Mouse (Mus musculus) layer of hippocampus, postnatal 25 days (tissue): ENCODE measurements around the gene Dlx6. TPM values are rescaled to one million over a fixed set of nuclear protein-coding genes. Genes with fewer than 3 reads are reported as not detected.
A peak's percentile ranks its signal among the peaks of the same experiment; 100 is the strongest.

Experiments used
- DNase-seq, 2 experiments: peaks; one replicate each; pipeline ENCODE4 v3.0.0; 2022; ENCODE audit warnings: mixed read lengths in 2 of 2, low spot score in 1 of 2; ENCODE audit errors: extremely low spot score in 1 of 2
- total RNA-seq, 2 experiments: library from RNA; stranded (reverse); gene quantifications; 2 replicates each; pipeline ENCODE4 v1.2.3; 2021

Dlx6 gene
- total RNA-seq, 2 experiments from 2014 or later, result 6.2 to 8.1 TPM

DNA sequence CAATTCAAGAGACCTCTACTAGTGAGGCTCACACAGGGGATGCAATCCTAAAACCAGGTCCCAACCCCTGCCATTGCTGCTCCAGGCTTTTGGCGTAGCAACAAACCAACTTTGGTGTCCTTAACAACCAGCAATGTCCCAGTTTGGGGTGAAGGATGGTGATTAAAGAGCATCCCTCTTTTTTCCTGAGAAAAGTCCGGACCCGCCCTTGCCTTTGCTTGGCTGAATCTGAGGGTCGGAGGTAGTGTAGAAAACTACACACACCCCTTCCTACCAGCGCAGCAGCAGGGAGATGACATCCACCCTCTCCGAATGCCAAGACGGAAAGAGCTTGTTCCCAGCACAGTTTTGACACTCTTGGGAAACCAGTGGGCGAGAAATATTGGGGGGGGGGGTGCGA is 12.5 kb downstream of the Dlx6 start:
- no peak for DNase-seq

DNA sequence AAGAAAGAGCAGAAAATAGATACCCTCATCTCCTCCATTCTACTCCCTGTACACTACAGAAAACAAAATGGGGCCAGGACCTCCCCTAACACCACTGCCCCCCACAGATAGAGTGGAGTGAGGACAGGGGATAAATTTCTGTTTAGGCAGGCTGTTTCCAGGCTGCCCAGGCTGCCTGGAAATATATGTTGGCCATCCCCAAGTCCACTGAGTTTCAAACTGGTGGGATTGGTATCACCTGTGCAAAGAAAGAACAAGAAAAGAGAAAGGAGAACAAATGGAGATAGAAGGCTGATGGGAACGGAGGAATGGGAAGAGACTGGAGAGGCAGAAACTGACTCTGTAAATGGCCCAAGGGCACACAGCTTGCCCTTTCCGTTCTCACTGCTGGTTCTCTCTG is 13.1 kb downstream of the Dlx6 start:
- no peak for DNase-seq

DNA sequence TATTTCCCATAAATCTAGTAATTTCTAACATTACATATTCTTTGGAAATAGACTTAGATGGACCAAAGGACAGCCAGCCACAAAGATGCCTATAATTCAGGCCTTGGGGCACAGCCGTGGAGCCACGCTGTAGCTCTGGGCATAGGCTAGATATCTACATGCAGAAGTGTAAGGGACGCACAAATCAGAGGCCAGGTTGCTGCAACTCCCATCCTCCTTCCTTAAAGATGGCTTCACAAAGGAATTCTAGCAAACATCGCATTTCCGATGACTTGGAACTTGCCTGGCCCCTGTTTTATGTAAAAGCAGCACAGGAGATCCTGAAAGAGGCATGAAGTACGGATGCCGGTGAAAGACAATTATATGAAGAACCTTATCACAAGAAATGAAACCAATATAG is 13.6 kb downstream of the Dlx6 start:
- DNase-seq, result no peak

DNA sequence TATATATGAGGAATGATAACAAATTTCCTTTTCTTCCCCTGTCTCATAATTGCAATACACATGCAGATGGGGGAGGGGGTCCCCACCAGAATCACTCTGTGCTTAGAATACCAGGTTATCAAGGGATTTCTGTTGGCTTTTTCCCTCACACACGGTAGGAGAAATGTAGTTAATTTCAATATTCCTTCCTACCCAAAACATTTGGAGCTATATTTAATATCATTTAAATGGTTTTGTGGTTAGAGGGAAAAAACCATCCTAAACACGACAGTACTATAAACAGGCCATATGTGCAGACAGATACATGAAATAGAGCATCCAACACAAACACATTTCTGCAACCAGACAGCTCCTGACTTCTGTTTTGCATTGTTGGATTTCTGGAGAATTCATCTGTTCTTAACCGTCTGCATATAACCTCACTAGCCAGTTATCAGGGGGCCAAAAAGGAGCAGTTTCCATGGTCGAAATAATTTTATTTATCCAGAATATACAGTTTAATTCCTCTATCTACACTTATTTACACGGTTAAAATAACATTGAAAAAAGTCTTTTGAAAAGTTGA is 14.3 kb downstream of the Dlx6 start:
- no peak for DNase-seq

DNA sequence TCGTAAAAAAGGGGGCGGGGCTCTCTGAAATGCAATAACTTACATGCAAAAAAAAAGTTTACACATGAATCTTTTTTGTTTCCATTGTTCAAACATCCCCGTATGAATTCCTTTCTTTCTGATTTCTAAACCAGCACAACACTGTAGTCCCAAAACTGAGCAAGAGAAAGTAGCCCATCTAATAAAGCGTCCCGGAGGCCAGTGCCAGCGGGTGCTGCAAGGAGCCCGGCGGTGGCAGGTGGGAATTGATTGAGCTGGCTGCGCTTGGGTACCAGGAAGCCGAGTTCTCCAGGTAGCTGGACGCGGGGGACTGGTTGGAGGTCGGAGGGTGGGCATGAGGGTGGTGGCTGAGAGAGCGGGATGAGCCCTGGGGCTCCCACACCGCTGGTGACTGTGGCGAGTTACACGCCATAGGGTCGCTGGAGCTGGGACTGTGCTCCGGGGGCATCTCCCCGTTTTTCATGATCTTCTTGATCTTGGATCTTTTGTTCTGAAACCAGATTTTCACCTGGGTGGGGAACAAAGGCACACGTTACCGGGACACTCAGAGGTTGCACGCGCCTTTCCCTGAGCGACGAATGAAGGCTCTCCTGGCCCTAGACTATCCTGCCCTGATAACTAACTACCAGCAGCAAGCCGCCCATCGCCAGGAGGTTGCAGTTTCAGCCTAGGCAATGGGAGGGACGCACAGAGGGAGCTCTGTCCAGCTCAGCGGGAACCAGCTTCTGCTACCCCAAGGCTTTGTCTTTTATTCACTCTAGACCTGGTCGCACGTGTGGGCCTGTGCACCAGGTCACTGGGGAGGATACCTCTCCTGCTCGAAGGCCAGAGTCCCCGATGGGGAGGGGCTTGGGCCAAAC is 15.1 kb downstream of the Dlx6 start:
- DNase-seq, result no peak

DNA sequence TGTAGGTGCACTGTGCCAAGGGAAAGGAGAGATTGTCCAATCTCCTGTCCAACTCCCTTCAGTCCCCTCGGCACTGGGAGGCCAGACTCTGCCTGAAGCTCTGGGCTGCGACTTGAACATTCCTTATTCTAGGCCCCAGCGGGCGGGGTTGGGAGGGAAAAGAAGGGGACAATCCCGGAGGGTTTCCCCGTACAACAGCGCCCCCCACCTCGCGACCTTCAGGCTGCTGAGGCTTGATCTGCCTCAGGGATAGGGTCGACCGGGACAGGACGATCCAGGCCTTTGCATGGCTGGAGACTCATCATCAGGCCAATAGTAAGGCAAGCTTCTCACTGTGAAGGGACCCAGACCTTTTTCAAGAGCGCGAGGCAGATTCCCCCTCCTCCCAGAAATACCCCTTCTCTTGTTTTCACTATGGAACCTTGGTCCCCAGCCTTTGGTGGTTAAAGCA is 15.7 kb downstream of the Dlx6 start:
- DNase-seq, result no peak

DNA sequence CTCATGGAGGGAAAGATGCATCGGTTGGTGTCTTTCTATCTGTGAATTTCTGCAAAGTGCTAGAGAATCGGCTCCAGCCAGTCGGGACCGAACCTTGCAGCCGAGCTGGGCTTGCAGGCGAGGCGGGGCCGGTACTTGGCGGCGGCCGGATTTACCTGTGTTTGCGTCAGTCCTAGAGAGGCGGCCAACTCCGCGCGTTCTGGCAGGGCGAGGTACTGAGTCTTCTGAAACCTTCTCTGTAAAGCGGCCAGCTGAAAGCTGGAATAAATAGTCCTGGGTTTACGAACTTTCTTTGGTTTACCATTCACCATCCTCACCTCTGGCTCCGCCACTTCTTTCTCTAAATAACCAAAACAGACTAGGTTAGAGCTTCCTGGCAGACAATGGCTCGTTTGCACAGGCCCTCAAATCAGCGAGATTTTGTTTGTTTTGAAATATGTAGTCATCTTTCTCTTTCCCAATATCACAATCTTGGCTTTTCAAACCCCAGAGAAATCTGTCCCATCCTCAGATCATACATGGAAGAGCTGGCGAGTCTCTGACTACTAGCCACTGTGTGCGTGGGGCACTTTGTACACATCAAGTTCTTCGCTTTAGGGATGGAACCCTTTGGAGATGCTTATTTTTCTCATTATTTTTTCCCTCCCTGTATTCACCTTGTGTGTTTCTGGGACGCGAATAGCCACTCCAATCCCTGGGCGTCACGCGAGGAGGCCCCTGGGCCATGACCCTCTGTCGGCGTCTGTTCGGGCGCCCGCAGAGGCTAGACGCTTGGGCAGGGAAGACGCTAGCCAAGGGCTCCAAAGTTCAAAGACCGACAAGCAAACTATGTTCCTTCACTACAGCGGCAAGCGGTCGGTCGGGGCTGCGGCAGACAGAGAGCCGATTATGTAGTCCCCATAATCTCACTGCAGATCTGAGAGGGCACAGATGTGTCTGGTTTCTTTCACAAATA is 16.5 kb downstream of the Dlx6 start:
- DNase-seq, result no peak

DNA sequence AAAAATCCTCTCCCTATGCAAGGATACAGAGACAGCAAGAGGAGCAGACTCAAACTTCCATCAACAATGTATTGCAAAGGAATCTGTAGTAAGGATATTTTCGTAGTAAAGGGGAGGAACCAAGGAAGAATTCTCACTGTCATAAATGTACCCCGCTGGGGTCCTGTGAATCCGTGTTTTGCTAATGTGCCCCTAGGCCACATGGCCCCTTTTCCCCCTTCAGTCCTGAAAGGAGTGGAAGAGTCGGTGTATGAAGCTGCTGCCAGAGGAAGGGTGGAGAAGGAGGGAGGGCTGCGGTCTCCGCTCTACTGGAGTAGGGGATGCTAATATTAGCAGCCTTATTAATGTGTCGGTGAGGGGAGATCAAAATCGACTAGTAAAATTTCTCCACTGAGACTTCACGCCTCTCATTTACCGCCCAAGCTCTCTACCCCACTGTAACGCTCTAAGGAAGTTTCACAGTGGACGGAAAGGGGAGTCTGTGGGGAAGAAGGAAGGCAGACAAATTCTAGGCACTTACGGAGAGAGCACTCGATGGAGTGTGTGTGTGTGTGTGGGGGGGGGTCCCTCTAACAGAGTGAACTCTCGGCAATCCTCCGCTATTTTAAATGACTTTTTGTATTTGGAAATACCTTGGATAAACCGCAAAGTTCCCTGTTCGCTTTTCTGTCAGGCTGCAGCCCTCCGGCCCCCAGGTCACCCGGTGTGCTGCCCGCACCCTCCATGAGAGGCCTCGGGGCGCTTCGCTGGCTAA is 17.4 kb downstream of the Dlx6 start:
- no peak for DNase-seq

DNA sequence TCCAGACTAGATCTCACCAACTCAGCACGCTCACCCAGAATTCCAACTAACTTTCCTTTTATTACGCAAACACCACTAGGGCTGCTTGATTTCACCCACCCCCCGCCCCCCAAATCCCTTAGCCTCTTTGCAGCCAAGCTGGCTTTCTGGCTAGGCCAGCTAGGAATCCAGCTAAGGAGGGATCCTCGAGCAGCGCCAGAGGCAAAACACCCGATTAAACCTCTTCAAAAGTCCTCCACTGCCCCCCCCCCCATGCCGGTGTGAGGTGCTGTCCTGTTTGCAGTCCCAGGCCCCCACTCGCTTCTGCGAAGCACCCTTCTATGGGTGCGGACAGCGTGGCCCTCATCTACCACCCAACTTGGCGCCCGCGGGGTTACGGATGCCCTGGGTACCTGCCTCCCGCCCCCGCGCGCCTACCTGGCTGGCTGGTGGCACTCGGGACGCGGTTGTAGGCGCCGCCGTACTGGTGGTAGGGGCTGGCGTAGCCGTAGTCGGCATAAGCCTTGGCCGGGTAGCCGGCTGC is 18.0 kb downstream of the Dlx6 start:
- no peak for DNase-seq

DNA sequence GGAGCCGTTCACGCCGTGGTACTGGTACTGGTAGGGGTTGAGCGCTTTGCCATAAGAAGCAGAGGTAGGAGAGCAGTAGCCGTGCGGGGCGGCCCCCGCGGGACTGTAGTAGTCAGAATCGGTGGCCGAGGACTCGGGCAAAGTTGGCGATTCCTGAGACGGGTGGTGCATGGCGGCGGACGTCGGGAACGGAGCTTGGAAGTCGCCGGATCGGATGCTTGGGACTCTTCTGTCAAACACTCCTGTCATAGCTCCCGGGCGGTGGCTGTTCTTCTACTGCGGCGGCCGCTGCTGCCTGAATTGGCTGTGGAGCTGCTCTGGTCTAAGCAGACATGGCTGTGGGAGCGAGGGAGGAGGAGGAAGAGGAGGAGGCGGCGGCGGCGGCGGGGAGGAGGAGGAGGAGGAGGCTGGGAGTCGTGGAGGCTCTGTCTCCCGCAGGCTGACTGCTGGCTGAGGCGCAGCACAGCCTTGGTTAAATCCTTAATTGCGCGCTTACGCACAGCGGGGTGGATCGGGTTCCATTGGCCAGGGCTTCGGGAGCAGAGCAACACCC is 18.6 kb downstream of the Dlx6 start, which contains the start of gene Dlx5:
Gene Dlx5 (minus strand): TSS at position 448 of the 553 bp plus-strand sequence.
- DNase-seq, result no peak

DNA sequence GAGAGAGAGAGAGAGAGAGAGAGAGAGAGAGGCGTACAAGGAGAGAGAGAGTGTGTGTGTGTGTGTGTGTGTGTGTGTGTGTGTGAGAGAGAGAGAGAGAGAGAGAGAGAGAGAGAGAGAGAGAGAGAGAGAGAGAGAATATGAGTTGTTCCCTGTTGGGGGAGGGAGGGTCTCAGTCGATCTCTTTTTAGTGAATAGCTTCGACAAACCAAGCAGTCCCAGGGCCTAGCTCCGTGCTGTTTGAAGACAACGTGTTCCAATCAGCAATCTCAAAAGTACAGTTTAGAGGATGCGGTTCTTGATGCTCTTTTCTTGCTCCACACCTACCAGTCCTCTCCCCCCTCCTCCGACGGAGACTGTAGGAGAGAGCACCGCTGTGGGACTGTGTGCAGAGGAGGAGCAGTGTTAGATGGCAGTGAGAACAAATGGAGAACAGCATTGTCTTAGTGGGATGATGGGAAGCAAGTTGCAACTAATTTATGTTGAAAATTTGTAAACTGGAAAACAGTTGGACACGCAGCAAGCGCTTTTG is 19.2 kb downstream of the Dlx6 start:
- no peak for DNase-seq

DNA sequence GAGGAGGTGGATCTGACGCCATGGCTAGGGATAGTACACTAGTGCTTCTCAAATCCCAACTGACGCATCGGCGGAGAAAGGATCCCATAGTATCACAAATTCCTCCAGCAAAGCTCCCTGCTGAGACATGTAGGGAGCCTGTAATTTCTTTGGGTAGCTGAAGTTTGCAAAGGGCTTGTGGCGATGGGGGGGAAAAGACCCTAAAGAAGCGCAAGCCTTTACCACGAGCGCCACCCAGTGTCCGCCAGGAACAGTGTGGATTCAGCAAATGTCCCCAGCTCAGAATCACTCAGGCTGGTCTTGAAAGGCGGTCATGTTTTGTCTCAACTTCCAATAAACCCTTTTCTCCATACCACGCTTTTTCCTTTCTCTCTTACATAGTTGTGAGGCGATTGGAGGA is 21.8 kb downstream of the Dlx6 start:
- DNase-seq, result peak in 1 of 2 experiments; percentile 83

DNA sequence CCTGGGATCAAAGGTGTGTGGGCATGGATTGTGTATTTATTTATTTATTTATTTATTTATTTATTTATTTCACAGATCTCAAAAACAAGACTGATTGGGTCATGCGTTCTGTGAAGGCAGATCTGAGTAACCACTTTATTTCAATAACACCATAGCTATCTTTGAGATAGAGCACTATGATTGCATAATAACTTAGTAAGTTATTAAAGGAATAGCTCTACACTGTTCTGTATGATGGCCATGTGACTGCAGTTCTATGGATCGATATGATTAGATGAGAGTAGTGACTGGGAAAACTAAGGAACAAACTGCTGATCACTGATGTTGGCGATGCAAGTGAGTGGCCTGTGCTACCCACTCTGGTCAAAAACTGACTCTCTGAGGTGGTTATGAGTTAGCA is 23.1 kb downstream of the Dlx6 start:
- DNase-seq, result no peak

DNA sequence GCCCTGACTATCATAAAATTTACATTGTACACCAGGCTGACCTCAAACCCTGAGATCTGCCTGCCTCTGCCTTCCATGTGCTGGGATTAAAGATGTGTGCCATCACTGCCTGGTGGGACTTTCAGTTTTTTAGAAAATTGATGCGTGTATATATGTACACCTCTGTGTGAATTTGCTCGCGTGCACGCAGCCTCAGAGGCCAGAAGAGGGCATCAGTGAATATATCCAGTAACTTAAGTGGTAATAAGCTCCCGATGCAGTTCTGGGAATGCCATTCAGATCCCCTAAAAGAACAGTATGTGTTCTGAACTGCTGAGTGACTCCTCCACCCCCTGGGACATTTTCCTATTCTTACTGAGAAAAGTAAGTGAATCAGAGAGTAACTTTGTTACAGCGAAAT is 26.9 kb downstream of the Dlx6 start:
- DNase-seq, result no peak

DNA sequence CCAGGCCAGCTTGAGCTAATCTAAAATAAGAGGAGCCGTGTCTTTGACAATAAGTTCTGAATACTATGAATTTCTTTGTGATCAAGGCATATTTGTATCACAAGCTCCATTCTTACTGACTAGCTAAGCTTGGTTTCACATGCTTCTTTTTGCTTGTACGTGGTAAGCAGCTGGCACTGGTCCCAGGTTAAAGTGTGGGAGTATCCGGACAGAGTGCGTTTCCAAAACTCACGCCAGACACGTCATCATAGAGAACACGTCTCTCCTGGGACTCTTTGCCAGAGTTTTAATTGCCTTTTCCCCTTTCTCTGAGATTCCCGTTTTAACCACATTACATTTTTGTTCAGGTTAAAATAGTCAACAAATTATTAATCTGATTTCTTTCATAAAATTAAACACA is 46.5 kb downstream of the Dlx6 start:
- DNase-seq, result no peak

DNA sequence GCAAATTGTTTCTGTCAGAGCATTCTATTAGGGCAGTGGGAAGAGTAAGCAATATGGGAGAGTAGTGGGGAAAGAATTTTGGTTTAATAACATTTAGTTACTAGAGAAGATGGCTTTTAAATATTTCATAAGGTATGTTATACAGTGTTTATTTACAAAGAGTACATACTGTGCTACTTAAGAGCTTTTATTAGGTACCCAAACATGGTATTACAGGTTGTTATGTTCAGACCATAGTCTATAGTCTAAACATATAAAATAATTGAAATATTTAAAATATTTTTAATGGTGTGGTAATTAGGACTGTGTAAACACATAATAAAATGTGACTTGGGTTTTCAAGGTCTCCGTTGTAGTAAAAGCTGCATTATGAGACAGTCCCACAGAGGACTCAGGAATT is 51.2 kb downstream of the Dlx6 start:
- DNase-seq, result no peak

DNA sequence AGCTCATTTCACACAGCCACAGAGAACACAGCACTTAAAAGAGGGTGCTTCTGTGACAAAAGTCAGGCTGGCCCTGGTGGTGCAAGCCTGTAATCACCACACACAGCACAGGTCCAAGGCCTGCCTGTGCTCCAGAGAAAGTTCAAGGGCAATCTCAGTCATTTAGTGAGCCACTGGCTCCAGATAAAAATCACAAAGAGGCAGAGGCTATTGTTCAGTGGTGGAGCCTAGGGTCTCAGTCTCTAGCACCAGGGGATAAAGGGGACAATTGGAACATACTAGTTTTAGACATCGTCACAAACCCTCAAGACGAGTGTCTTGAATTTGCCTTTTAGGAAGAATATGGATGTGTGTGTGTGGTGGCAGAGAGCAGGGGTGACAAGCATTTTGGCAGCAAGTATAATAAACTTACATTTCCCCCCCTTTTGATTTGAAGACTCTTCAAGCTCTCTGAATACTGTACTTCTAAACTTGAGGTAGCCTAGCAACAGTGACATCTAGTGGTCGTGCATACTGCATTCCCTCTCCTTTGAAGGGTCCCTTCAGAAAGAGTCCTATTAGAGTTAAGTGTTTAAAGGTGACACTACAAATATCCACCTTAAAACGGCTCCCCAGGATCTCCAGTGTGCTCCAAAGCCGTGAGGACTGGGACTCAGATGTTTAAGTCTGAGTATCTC is 51.9 kb downstream of the Dlx6 start:
- DNase-seq, result peak in 1 of 2 experiments; percentile 43

DNA sequence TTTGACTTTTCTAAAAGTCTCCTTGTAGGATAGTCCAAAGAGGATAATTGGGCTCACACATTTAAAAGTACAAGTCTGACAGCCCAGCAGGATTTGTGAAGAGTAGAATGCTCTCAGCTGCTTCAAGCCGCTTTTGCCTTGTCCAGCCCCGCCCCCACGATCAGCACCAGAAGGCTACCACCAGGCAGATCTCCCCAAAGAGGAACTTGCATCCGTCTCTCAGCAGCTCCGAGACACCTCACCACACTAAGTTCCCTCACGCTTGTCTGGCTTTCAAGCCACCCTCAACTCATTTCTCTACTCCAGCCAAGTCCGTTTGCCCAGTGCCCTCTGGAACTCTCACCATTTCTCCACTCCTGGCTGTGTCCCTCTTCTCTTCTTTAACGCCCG is 52.4 kb downstream of the Dlx6 start:
- DNase-seq, result no peak

DNA sequence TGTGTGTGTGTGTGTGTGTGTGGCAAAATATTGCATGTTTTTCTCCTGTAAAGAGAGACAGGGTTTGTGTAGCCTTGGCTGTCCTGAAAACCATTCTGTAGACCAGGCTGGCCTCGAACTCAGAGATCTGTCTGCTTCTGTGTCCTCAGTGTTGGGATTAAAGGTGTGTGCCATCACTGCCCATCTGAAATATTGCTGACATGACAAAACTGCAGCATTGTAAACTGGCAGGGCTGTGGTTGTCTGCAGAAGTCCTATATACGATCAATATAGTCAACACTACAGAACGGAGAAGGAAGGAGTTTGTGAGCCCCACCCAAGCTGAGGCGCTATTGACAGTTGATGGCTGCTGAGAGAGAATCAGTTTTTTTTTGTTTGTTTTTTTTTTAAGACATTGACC is 54.2 kb downstream of the Dlx6 start:
- DNase-seq, result no peak
